Mouse (Mus musculus) G1E (cell line): ENCODE measurements at regions not wholly inside any gene's neighbourhood (a gene's known extent, or its start where the extent isn't known, plus 50 kb on each side); places are given as distances from the start of the nearest gene placed in this dataset.

ENCODE experiments used
- CTCF ChIP-seq: IDR thresholded peaks from 2 replicates; pipeline ENCODE4 v1.5.1; 2012; ENCODE audit warnings: low read depth, low read length, inconsistent platforms, mixed read lengths
- GATA1 ChIP-seq: IDR thresholded peaks from 2 replicates; pipeline ENCODE4 v1.6.1; 2012; ENCODE audit warnings: borderline replicate concordance, low read length, inconsistent platforms, mixed read lengths
- POLR2AphosphoS5 ChIP-seq: IDR thresholded peaks from 2 replicates; pipeline ENCODE4 v1.6.1; 2012; ENCODE audit warnings: low read depth, low read length, inconsistent platforms; ENCODE audit not compliant: insufficient replicate concordance
- TAL1 ChIP-seq: conservative IDR thresholded peaks from 2 replicates; pipeline ENCODE4 v1.6.1; 2012; ENCODE audit warnings: low read depth, low read length, inconsistent platforms, mixed read lengths

- TF ChIP-seq TAL1 (no peak), CTCF (no peak), GATA1 (no peak), POLR2AphosphoS5 (no peak)
Measured at GRCm38 (mm10) chr5:45291276-45291675, 158.8 kb downstream of the Qdpr start.
